ENCODE assay signal across 17 mouse cellular contexts in genomic region chr7:62269156-62269855, GRCm38 (mm10).
DNase-seq lines count a peak whose midpoint lies in the region; ATAC-seq and TF ChIP-seq lines count a peak whose summit lies in the region.
"Had no signal": no experiment of that assay in that cellular context is flagged by ENCODE, and none has a peak within 500 bp of the region (broad histone marks: within the 10 kb centered on the region; RNA-seq: fewer than 3 reads in every experiment).

No protein-coding gene starts in this region.

- H3K9ac ChIP-seq in hindbrain, embryonic 13.5 days, result no peak overlapping the region
- H3K9ac ChIP-seq in hindbrain, embryonic 12.5 days, result no peak overlapping the region
- no peak overlapping the region for H3K9ac ChIP-seq in neural tube, embryonic 13.5 days
- no peak overlapping the region for H3K9ac ChIP-seq in forebrain, embryonic 16.5 days (replicated peaks; ENCODE audit: low read depth, low read length)
- H3K9ac ChIP-seq in midbrain, postnatal 0 days (replicated peaks; ENCODE audit: low read length, poor library complexity, severe bottlenecking), result no peak overlapping the region
- H3K9ac ChIP-seq in kidney, embryonic 14.5 days (ENCODE audit: low read depth, low read length), result no peak overlapping the region
- H3K9ac ChIP-seq: embryonic facial prominence, embryonic 15.5 days; lung, embryonic 14.5 days had no signal

- H3K4me2 ChIP-seq in hindbrain, embryonic 13.5 days, result no peak overlapping the region
- H3K4me2 ChIP-seq in hindbrain, embryonic 12.5 days (replicated peaks), result no peak overlapping the region
- no peak overlapping the region for H3K4me2 ChIP-seq in neural tube, embryonic 13.5 days
- H3K4me2 ChIP-seq in forebrain, embryonic 16.5 days (ENCODE audit: low read length), result no peak overlapping the region
- no peak overlapping the region for H3K4me2 ChIP-seq in midbrain, postnatal 0 days (ENCODE audit: low read depth, low read length, poor library complexity, severe bottlenecking)
- H3K4me2 ChIP-seq in kidney, embryonic 14.5 days (replicated peaks; ENCODE audit: low read depth, low read length), result no peak overlapping the region
- H3K4me2 ChIP-seq: embryonic facial prominence, embryonic 15.5 days; lung, embryonic 14.5 days had no signal

- no peaks in the 10 kb centered on the region for H3K27me3 ChIP-seq in hindbrain, embryonic 13.5 days
- no peaks in the 10 kb centered on the region for H3K27me3 ChIP-seq in hindbrain, embryonic 12.5 days
- H3K27me3 ChIP-seq in neural tube, embryonic 13.5 days, result no peaks in the 10 kb centered on the region
- H3K27me3 ChIP-seq in forebrain, embryonic 16.5 days (replicated peaks; ENCODE audit: control insufficient read depth, insufficient read depth, low read length), result no peaks in the 10 kb centered on the region
- H3K27me3 ChIP-seq in midbrain, postnatal 0 days (ENCODE audit: insufficient read depth, low read length), result no peaks in the 10 kb centered on the region
- H3K27me3 ChIP-seq in kidney, embryonic 14.5 days (ENCODE audit: control insufficient read depth, insufficient read depth, low read length), result no peaks in the 10 kb centered on the region
- H3K27me3 ChIP-seq: embryonic facial prominence, embryonic 15.5 days had no signal

- ATAC-seq in hindbrain, embryonic 13.5 days (ENCODE audit: low FRiP score), result no peak; the same call in 1 of the 2 replicates
- no peak for ATAC-seq in hindbrain, embryonic 12.5 days (ENCODE audit: low FRiP score)
- 0 out of 2 replicates have a peak, but pooled peaks have one; percentile 50 for ATAC-seq in neural tube, embryonic 13.5 days (ENCODE audit: low read depth)
- ATAC-seq in forebrain, embryonic 16.5 days, result peak; percentile 72
- ATAC-seq in midbrain, postnatal 0 days (ENCODE audit: low FRiP score), result no peak; the same call in 1 of the 2 replicates
- ATAC-seq in kidney, embryonic 14.5 days (ENCODE audit: low FRiP score, low TSS enrichment), result no peak

- no peaks in the 10 kb centered on the region; the same call in 1 of the 2 replicates for H3K9me3 ChIP-seq in hindbrain, embryonic 13.5 days
- H3K9me3 ChIP-seq in hindbrain, embryonic 12.5 days (replicated peaks), result 0 out of 2 replicates have a peak, but pooled peaks cover 5% of the 10 kb centered on the region
- H3K9me3 ChIP-seq in neural tube, embryonic 13.5 days, result no peaks in the 10 kb centered on the region
- H3K9me3 ChIP-seq in forebrain, embryonic 16.5 days (ENCODE audit: control insufficient read depth, low read length), result no peaks in the 10 kb centered on the region
- 0 out of 2 replicates have a peak, but pooled peaks cover 4% of the 10 kb centered on the region for H3K9me3 ChIP-seq in midbrain, postnatal 0 days (ENCODE audit: low read length)
- no peaks in the 10 kb centered on the region for H3K9me3 ChIP-seq in kidney, embryonic 14.5 days (ENCODE audit: control insufficient read depth, low read length)
- H3K9me3 ChIP-seq: embryonic facial prominence, embryonic 15.5 days had no signal

- no peak for TF ChIP-seq CTCF in midbrain, postnatal 0 days (IDR thresholded peaks at IDR 0.05)
- no peak for TF ChIP-seq CTCF in left cerebral cortex, adult 2 months (IDR thresholded peaks at IDR 0.05)

- DNase-seq in neural tube, embryonic 10.5 days (ENCODE audit: extremely low spot score, low spot score), result no peak
- peak; percentile 57 for DNase-seq in midbrain, postnatal 0 days (ENCODE audit: low spot score)
- DNase-seq in left cerebral cortex, adult 2 months (ENCODE audit: extremely low spot score in 1 of 2, low spot score in 2 of 2), result no peak
- DNase-seq: adrenal gland, postnatal 14 days; cerebellum, adult 9-11 months; kidney, adult 8-10 months; liver; lung, embryonic 14.5 days; right cerebral cortex, postnatal 14 days; thymus, postnatal 25 days had no signal

- peak overlapping the region; percentile 19; the same call in 1 of the 2 replicates for H3K27ac ChIP-seq in hindbrain, embryonic 13.5 days
- no peak overlapping the region for H3K27ac ChIP-seq in hindbrain, embryonic 12.5 days
- H3K27ac ChIP-seq in neural tube, embryonic 13.5 days (replicated peaks), result peak overlapping the region; percentile 46; the same call in 1 of the 2 replicates
- H3K27ac ChIP-seq in forebrain, embryonic 16.5 days (ENCODE audit: low read length), result peak overlapping the region; percentile 63; the same call in 1 of the 2 replicates
- H3K27ac ChIP-seq in midbrain, postnatal 0 days (ENCODE audit: low read depth, low read length), result peak overlapping the region; percentile 48
- no peak overlapping the region for H3K27ac ChIP-seq in kidney, embryonic 14.5 days (ENCODE audit: low read depth, low read length)
- H3K27ac ChIP-seq in left cerebral cortex, adult 2 months, result no peak overlapping the region
- H3K27ac ChIP-seq: embryonic facial prominence, embryonic 15.5 days; stomach, postnatal 0 days had no signal

- intact Hi-C loops in left cerebral cortex, adult 2 months (cut with DNase I), result no loop called here

- 60% methylated on average over 1 of the region's 1 CpGs for WGBS in hindbrain, embryonic 13.5 days
- WGBS in hindbrain, embryonic 12.5 days, result 45% methylated on average over 1 of the region's 1 CpGs
- 30% methylated on average over 1 of the region's 1 CpGs for WGBS in neural tube, embryonic 13.5 days
- 41% methylated on average over 1 of the region's 1 CpGs for WGBS in forebrain, embryonic 16.5 days
- WGBS in midbrain, postnatal 0 days, result 44% methylated on average over 1 of the region's 1 CpGs
- WGBS in kidney, embryonic 14.5 days, result 45% methylated on average over 1 of the region's 1 CpGs

- no peaks in the 10 kb centered on the region for H3K4me1 ChIP-seq in hindbrain, embryonic 13.5 days (replicated peaks)
- no peaks in the 10 kb centered on the region for H3K4me1 ChIP-seq in hindbrain, embryonic 12.5 days
- H3K4me1 ChIP-seq in neural tube, embryonic 13.5 days (replicated peaks), result 0 out of 2 replicates have a peak, but pooled peaks cover 7% of the 10 kb centered on the region
- no peaks in the 10 kb centered on the region for H3K4me1 ChIP-seq in forebrain, embryonic 16.5 days (replicated peaks; ENCODE audit: control insufficient read depth, insufficient read depth, low read length)
- no peaks in the 10 kb centered on the region for H3K4me1 ChIP-seq in midbrain, postnatal 0 days (ENCODE audit: insufficient read depth, low read length)
- no peaks in the 10 kb centered on the region for H3K4me1 ChIP-seq in kidney, embryonic 14.5 days (ENCODE audit: control insufficient read depth, insufficient read depth, low read length)
- H3K4me1 ChIP-seq: embryonic facial prominence, embryonic 15.5 days had no signal

- H3K4me3 ChIP-seq in hindbrain, embryonic 13.5 days, result no peak overlapping the region
- no peak overlapping the region for H3K4me3 ChIP-seq in hindbrain, embryonic 12.5 days
- H3K4me3 ChIP-seq in neural tube, embryonic 13.5 days, result no peak overlapping the region
- no peak overlapping the region for H3K4me3 ChIP-seq in forebrain, embryonic 16.5 days (replicated peaks; ENCODE audit: low read length)
- no peak overlapping the region for H3K4me3 ChIP-seq in midbrain, postnatal 0 days (ENCODE audit: low read depth, low read length)
- H3K4me3 ChIP-seq in kidney, embryonic 14.5 days (ENCODE audit: low read length), result no peak overlapping the region
- no peak overlapping the region for H3K4me3 ChIP-seq in left cerebral cortex, adult 2 months
- H3K4me3 ChIP-seq: embryonic facial prominence, embryonic 15.5 days had no signal

- no peaks in the 10 kb centered on the region for H3K36me3 ChIP-seq in hindbrain, embryonic 13.5 days
- H3K36me3 ChIP-seq in hindbrain, embryonic 12.5 days, result no peaks in the 10 kb centered on the region
- no peaks in the 10 kb centered on the region for H3K36me3 ChIP-seq in neural tube, embryonic 13.5 days
- no peaks in the 10 kb centered on the region for H3K36me3 ChIP-seq in forebrain, embryonic 16.5 days (ENCODE audit: control insufficient read depth, insufficient read depth)
- H3K36me3 ChIP-seq in midbrain, postnatal 0 days (ENCODE audit: insufficient read depth, low read length), result no peaks in the 10 kb centered on the region
- H3K36me3 ChIP-seq in kidney, embryonic 14.5 days (ENCODE audit: control insufficient read depth, insufficient read depth, low read length), result no peaks in the 10 kb centered on the region
- H3K36me3 ChIP-seq: embryonic facial prominence, embryonic 15.5 days had no signal

Comparison
In these comparisons a context has a peak if more than half of its experiments do, and no peak if none do; other contexts are left out.
1. H3K27ac ChIP-seq: peak in hindbrain, embryonic 13.5 days (single experiment), neural tube, embryonic 13.5 days (single experiment), forebrain, embryonic 16.5 days (single experiment) and midbrain, postnatal 0 days (single experiment); none in hindbrain, embryonic 12.5 days (single experiment), kidney, embryonic 14.5 days (single experiment) and left cerebral cortex, adult 2 months (single experiment).
2. ATAC-seq: peak in neural tube, embryonic 13.5 days (single experiment) and forebrain, embryonic 16.5 days (single experiment); none in hindbrain, embryonic 13.5 days (single experiment), hindbrain, embryonic 12.5 days (single experiment), midbrain, postnatal 0 days (single experiment) and kidney, embryonic 14.5 days (single experiment).